Mouse (Mus musculus): Measurements from ENCODE around the gene Hspa1l.
A peak's percentile ranks its signal among the peaks of the same experiment; 100 is the strongest.

Gene Hspa1l

GRCm38 (mm10) chr17:35024261-35024660 lies 51.8 kb downstream of the Hspa1l start:
- no peak for DNase-seq (ENCODE audit: low spot score in 2 of 2)

DNA sequence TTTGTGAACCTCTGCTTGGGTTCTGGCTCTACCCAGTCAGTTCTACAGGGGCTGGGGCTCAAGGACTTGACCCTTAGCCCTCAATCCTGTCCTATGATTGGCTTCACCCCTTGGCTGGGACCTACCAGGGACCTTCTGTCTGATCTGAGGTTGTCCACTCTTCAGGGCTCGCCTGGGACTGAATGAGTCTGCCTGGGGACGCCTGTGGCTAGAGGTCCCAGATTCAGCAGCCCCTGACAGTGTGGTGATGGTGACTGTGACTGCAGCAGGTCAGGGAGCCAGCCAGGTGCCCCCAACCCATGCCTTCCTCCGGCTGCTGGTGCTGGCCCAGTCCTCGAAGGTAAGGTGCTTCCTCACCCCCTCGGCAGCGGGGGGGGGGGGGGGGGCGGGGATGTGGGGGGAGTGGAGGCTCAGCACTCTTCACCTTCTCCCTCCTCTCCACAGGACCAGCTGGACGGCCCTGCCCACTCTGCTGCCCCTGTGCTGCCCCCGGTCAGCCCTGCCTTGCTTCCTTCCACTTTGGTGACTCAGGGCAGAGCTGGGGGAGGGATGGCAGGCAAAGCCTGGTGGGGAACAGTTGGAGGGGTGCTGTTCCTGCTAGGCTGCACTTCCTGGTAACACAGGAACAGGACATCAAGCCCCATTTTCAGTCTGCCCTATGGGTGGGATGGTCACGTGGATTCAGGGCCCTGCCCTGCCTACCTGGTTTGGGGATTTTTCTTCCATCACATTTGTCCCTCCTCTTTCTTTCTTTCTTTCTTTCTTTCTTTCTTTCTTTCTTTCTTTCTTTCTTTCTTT lies 52.4 kb downstream of the Hspa1l start:
- DNase-seq (ENCODE audit: low spot score in 2 of 2) = no peak

- no peak for DNase-seq (ENCODE audit: low spot score in 2 of 2)
These were observed 53.7 kb downstream of the Hspa1l start for GRCm38 (mm10) chr17:35026206-35026605.

GRCm38 (mm10) chr17:35027277-35028068 lies 55.0 kb downstream of the Hspa1l start, which contains the start of gene Sapcd1:
TSS of gene Sapcd1 (minus strand) at chr17:35028016.
- peak in 1 of 2 experiments; percentile 51 for DNase-seq (ENCODE audit: low spot score in 2 of 2)

DNA sequence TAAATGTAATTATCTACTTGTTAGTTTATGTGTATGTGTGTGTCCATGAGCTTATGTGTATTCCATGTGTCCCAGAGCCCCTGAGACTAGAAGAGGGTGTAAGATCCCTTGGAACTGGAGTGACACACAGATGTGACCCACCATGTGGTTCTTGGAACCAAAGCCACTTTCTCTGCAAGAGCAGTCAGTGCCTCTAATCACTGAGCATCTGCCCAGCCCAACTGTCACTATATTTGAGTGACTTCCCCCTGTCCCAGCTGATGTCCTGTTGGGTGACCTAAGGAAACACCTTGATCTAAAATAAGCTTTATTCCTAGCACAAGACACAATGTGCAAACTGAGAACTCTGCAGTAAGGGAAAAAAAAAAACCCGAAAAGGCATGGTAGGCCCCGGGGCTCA lies 55.8 kb downstream of the Hspa1l start:
- no peak for DNase-seq (ENCODE audit: low spot score in 2 of 2)
